Mouse (Mus musculus) small intestine, adult 2 months (tissue): ENCODE data around the gene Acot2.

Experiments
- CTCF ChIP-seq: fragments of 200-500 bp; IDR thresholded peaks from 2 replicates; pipeline ENCODE4 v1.5.1; 2012; ENCODE audit warnings: low read depth, mild to moderate bottlenecking, control low read depth, inconsistent platforms, low read length, moderate library complexity, mixed read lengths; ENCODE audit not compliant: insufficient replicate concordance, insufficient read length; ENCODE audit errors: extremely low read depth
- POLR2A ChIP-seq: fragments of 200-500 bp; IDR thresholded peaks from 2 replicates; pipeline ENCODE4 v1.6.1; 2012; ENCODE audit warnings: low read depth, mild to moderate bottlenecking, control low read depth, inconsistent platforms, low read length, moderate library complexity

GRCm38 (mm10) chr12:83998341-83999107, 10.9 kb downstream of the Acot2 start:
- TF ChIP-seq CTCF (no peak), POLR2A (no peak)
